Mouse (Mus musculus) CH12.LX (cell line): Measurements from ENCODE around the gene 1700037C18Rik. TPM values are rescaled to one million over a fixed set of nuclear protein-coding genes. Genes with fewer than 3 reads are reported as not detected.

Experiments
- DNase-seq: peaks from one replicate; pipeline ENCODE4 v3.0.0-alpha.2; 2013; ENCODE audit errors: extremely low read depth
- H3K27ac ChIP-seq: 2 replicates; pipeline ENCODE4 v1.5.1; 2012; ENCODE audit warnings: low read depth, mild to moderate bottlenecking, control low read depth, moderate library complexity; ENCODE audit not compliant: insufficient read depth
- H3K27me3 ChIP-seq: replicated peaks from 2 replicates; pipeline ENCODE3; 2012; ENCODE audit warnings: inconsistent platforms
- H3K36me3 ChIP-seq, 2 experiments: replicated peaks in 1 of 2; 2 replicates each; pipeline versions ENCODE3 to v1.6.1; 2012; ENCODE audit warnings: inconsistent platforms in 1 of 2, low read length in 1 of 2, mild to moderate bottlenecking in 1 of 2, mixed read lengths in 1 of 2, moderate library complexity in 1 of 2; ENCODE audit not compliant: control insufficient read depth in 1 of 2, insufficient read depth in 1 of 2
- H3K4me1 ChIP-seq, 2 experiments: 2 replicates each; pipeline ENCODE4 v1.6.1; 2012; ENCODE audit warnings: inconsistent platforms in 1 of 2, moderate library complexity in 1 of 2; ENCODE audit not compliant: insufficient read depth in 2 of 2, control insufficient read depth in 1 of 2
- H3K4me2 ChIP-seq: 2 replicates; pipeline ENCODE4 v1.6.1; 2012; ENCODE audit warnings: low read depth, mild to moderate bottlenecking, control low read depth; ENCODE audit not compliant: poor library complexity, insufficient read depth, severe bottlenecking
- H3K4me3 ChIP-seq, 3 experiments: fragments of 150-350 bp in 1 of 3; sonication (generic) in 1 of 3; replicated peaks in 1 of 3; 2 replicates each; pipeline versions ENCODE3 to v1.5.1; 2011 to 2012; ENCODE audit warnings: low read depth in 2 of 3, low read length in 2 of 3, mild to moderate bottlenecking in 2 of 3, moderate library complexity in 2 of 3, control low read depth in 1 of 3, improper control_type of control experiment in 1 of 3, inconsistent platforms in 1 of 3, mixed read lengths in 1 of 3; ENCODE audit not compliant: poor library complexity in 1 of 3
- H3K79me2 ChIP-seq: replicated peaks from 2 replicates; pipeline ENCODE4 v1.6.1; 2012; ENCODE audit warnings: mild to moderate bottlenecking, moderate library complexity; ENCODE audit not compliant: control insufficient read depth, poor library complexity, insufficient read depth, severe bottlenecking; ENCODE audit errors: extremely low read depth
- H3K9ac ChIP-seq: 2 replicates; pipeline ENCODE4 v1.6.1; 2012; ENCODE audit warnings: low read depth, mild to moderate bottlenecking, control low read depth, moderate library complexity; ENCODE audit not compliant: insufficient read depth
- H3K9me3 ChIP-seq: replicated peaks from 2 replicates; pipeline ENCODE3; 2012; ENCODE audit warnings: low read length, inconsistent platforms, mixed read lengths
- BHLHE40 ChIP-seq: IDR thresholded peaks from 2 replicates; pipeline ENCODE4 v1.6.1; 2011; ENCODE audit warnings: mild to moderate bottlenecking, low read depth, low read length, improper control_type of control experiment
- CTCF ChIP-seq, 2 experiments: IDR thresholded peaks in 1 of 2; conservative IDR thresholded peaks in 1 of 2; 2 replicates each; pipeline ENCODE4 v1.5.1; 2011 to 2012; ENCODE audit warnings: low read depth in 2 of 2, low read length in 2 of 2, improper control_type of control experiment in 1 of 2, inconsistent platforms in 1 of 2, mild to moderate bottlenecking in 1 of 2, moderate library complexity in 1 of 2
- E2F4 ChIP-seq: IDR thresholded peaks from 2 replicates; pipeline ENCODE4 v1.6.1; 2011; ENCODE audit warnings: low read depth, low read length, improper control_type of control experiment; ENCODE audit not compliant: insufficient replicate concordance
- ELF1 ChIP-seq: IDR thresholded peaks from 2 replicates; pipeline ENCODE4 v1.6.1; 2014; ENCODE audit warnings: low read depth, mild to moderate bottlenecking, inconsistent platforms, low read length, improper control_type of control experiment
- EP300 ChIP-seq: IDR thresholded peaks from 2 replicates; pipeline ENCODE4 v1.6.1; 2011; ENCODE audit warnings: low read length, improper control_type of control experiment
- ETS1 ChIP-seq: conservative IDR thresholded peaks from 2 replicates; pipeline ENCODE4 v1.6.1; 2012; ENCODE audit warnings: low read depth, mild to moderate bottlenecking, inconsistent platforms, low read length, improper control_type of control experiment, moderate library complexity
- GABPA ChIP-seq: IDR thresholded peaks from 2 replicates; pipeline ENCODE4 v1.6.1; 2012; ENCODE audit warnings: low read depth, low read length, improper control_type of control experiment, inconsistent platforms; ENCODE audit not compliant: insufficient replicate concordance
- HCFC1 ChIP-seq: IDR thresholded peaks from 2 replicates; pipeline ENCODE4 v1.6.1; 2012; ENCODE audit warnings: low read depth, mild to moderate bottlenecking, inconsistent platforms, low read length, improper control_type of control experiment
- IRF4 ChIP-seq: IDR thresholded peaks from 2 replicates; pipeline ENCODE4 v1.6.1; 2014; ENCODE audit warnings: low read depth, mild to moderate bottlenecking, inconsistent platforms, low read length, improper control_type of control experiment
- JUN ChIP-seq: IDR thresholded peaks from 2 replicates; pipeline ENCODE4 v1.6.1; 2011; ENCODE audit warnings: low read depth, mild to moderate bottlenecking, low read length, improper control_type of control experiment, moderate library complexity; ENCODE audit not compliant: insufficient read depth
- JUND ChIP-seq: conservative IDR thresholded peaks from 2 replicates; pipeline ENCODE4 v1.6.1; 2011; ENCODE audit warnings: low read depth, low read length, improper control_type of control experiment
- KAT2A ChIP-seq: IDR thresholded peaks from 2 replicates; pipeline ENCODE4 v1.6.1; 2012; ENCODE audit warnings: low read length, improper control_type of control experiment, inconsistent platforms; ENCODE audit not compliant: insufficient replicate concordance
- MAFK ChIP-seq: IDR thresholded peaks from 2 replicates; pipeline ENCODE4 v1.6.1; 2011; ENCODE audit warnings: low read length, improper control_type of control experiment; ENCODE audit not compliant: insufficient replicate concordance
- MAX ChIP-seq: IDR thresholded peaks from 2 replicates; pipeline ENCODE4 v1.6.1; 2011; ENCODE audit warnings: low read length, improper control_type of control experiment
- MAZ ChIP-seq: IDR thresholded peaks from 2 replicates; pipeline ENCODE4 v1.6.1; 2012; ENCODE audit warnings: low read depth, mild to moderate bottlenecking, inconsistent platforms, low read length, improper control_type of control experiment, moderate library complexity
- MEF2A ChIP-seq: IDR thresholded peaks from 2 replicates; pipeline ENCODE4 v1.6.1; 2014; ENCODE audit warnings: low read depth, mild to moderate bottlenecking, inconsistent platforms, low read length, improper control_type of control experiment, borderline replicate concordance
- MXI1 ChIP-seq: IDR thresholded peaks from 2 replicates; pipeline ENCODE4 v1.6.1; 2011; ENCODE audit warnings: mild to moderate bottlenecking, low read depth, low read length, improper control_type of control experiment
- MYC ChIP-seq: IDR thresholded peaks from 2 replicates; pipeline ENCODE4 v1.6.1; 2011; ENCODE audit warnings: low read depth, mild to moderate bottlenecking, improper control_type of control experiment, low read length
- NELFE ChIP-seq: IDR thresholded peaks from 2 replicates; pipeline ENCODE4 v1.6.1; 2011; ENCODE audit warnings: low read depth, low read length, improper control_type of control experiment
- NRF1 ChIP-seq: IDR thresholded peaks from 2 replicates; pipeline ENCODE4 v1.6.1; 2014; ENCODE audit warnings: low read depth, mild to moderate bottlenecking, inconsistent platforms, low read length, improper control_type of control experiment, moderate library complexity
- PAX5 ChIP-seq: IDR thresholded peaks from 2 replicates; pipeline ENCODE4 v1.6.1; 2012; ENCODE audit warnings: low read length, inconsistent platforms, mixed read lengths
- POLR2A ChIP-seq: IDR thresholded peaks from 2 replicates; pipeline ENCODE4 v1.6.1; 2011; ENCODE audit warnings: low read depth, mild to moderate bottlenecking, improper control_type of control experiment, low read length
- POLR2AphosphoS2 ChIP-seq: IDR thresholded peaks from 2 replicates; pipeline ENCODE4 v1.6.1; 2011; ENCODE audit warnings: low read depth, low read length, improper control_type of control experiment
- RCOR1 ChIP-seq: conservative IDR thresholded peaks from 2 replicates; pipeline ENCODE4 v1.6.1; 2012; ENCODE audit warnings: low read depth, mild to moderate bottlenecking, inconsistent platforms, low read length, improper control_type of control experiment
- SIN3A ChIP-seq: IDR thresholded peaks from 2 replicates; pipeline ENCODE4 v1.6.1; 2012; ENCODE audit warnings: low read length, improper control_type of control experiment, inconsistent platforms
- SMC3 ChIP-seq: IDR thresholded peaks from 2 replicates; pipeline ENCODE4 v1.6.1; 2011; ENCODE audit warnings: low read depth, low read length, improper control_type of control experiment
- TBP ChIP-seq: conservative IDR thresholded peaks from 2 replicates; pipeline ENCODE4 v1.6.1; 2011; ENCODE audit warnings: low read depth, low read length, improper control_type of control experiment
- TCF12 ChIP-seq: IDR thresholded peaks from 2 replicates; pipeline ENCODE4 v1.6.1; 2014; ENCODE audit warnings: low read depth, mild to moderate bottlenecking, inconsistent platforms, low read length, improper control_type of control experiment
- USF1 ChIP-seq: IDR thresholded peaks from 2 replicates; pipeline ENCODE4 v1.6.1; 2014; ENCODE audit warnings: low read depth, mild to moderate bottlenecking, inconsistent platforms, low read length, improper control_type of control experiment
- USF2 ChIP-seq: conservative IDR thresholded peaks from 2 replicates; pipeline ENCODE4 v1.6.1; 2011; ENCODE audit warnings: low read depth, low read length, improper control_type of control experiment
- ZC3H11A ChIP-seq: IDR thresholded peaks from 2 replicates; pipeline ENCODE4 v1.6.1; 2012; ENCODE audit warnings: low read depth, mild to moderate bottlenecking, inconsistent platforms, low read length, improper control_type of control experiment
- ZKSCAN1 ChIP-seq: IDR thresholded peaks from 2 replicates; pipeline ENCODE4 v1.6.1; 2012; ENCODE audit warnings: low read depth, inconsistent platforms, low read length, improper control_type of control experiment, borderline replicate concordance
- ZMIZ1 ChIP-seq: IDR thresholded peaks from 2 replicates; pipeline ENCODE4 v1.6.1; 2012; ENCODE audit warnings: low read depth, mild to moderate bottlenecking, inconsistent platforms, low read length, improper control_type of control experiment
- dilution Hi-C: fragments of 300-500 bp; cut with MboI; formaldehyde crosslinking; loops from 2 replicates; pipeline ENCODE4 v1.14.3; 2020; ENCODE audit warnings: low sequenced_read_pairs; ENCODE audit not compliant: extremely low pct_unique_long_range_greater_than_20kb, extremely low pct_ligation_motif_present
- in situ Hi-C: fragments of 300-500 bp; cut with MboI; formaldehyde crosslinking; loops from 3 replicates; pipeline ENCODE4 v1.14.3; 2019; ENCODE audit warnings: low sequenced_read_pairs, low pct_ligation_motif_present, low pct_unique_long_range_greater_than_20kb, mixed read lengths
- polyA plus RNA-seq: library from polyadenylated mRNA; unstranded; fragments of >175 nt; gene quantifications from 2 replicates; pipeline ENCODE4 v1.2.1, GENCODE M21; 2012; ENCODE audit warnings: low read depth; ENCODE audit not compliant: insufficient read length
- total RNA-seq, 2 experiments: library from RNA; depleted of rRNA; stranded (reverse); fragments of 300-350 nt in 1 of 2; fragments of >200 nt in 1 of 2; gene quantifications; 2 replicates each; pipeline ENCODE4 v1.2.3; 2012 to 2014

The 1700037C18Rik gene
- total and polyA plus RNA-seq, 3 experiments: 11.9 to 18.1 (median 14.7) TPM

- dilution Hi-C loops: no loop called here
- peak overlapping the region; percentile 98 for H3K9ac ChIP-seq
Observed at GRCm38 (mm10) chr16:3895173-3895792, 13.2 kb downstream of the 1700037C18Rik start.

GRCm38 (mm10) chr16:3893739-3894138 is 14.8 kb downstream of the 1700037C18Rik start:
- Histone ChIP-seq H3K27ac (no peak overlapping the region), H3K79me2 (peaks cover 25% of the 10 kb centered on the region), H3K9me3 (no peaks in the 10 kb centered on the region), H3K4me1 (peaks cover 9 to 28% of the 10 kb centered on the region in 2 experiments), H3K27me3 (no peaks in the 10 kb centered on the region), H3K36me3 (peaks cover 27 to 67% of the 10 kb centered on the region in 2 experiments), H3K9ac (no peak overlapping the region), H3K4me2 (no peak overlapping the region), H3K4me3 (no peak overlapping the region)
- dilution Hi-C loops (no loop called here), in situ Hi-C loops (no loop called here)
- DNase-seq: no peak
- TF ChIP-seq TBP (no peak), MAX (no peak), KAT2A (no peak), MAZ (no peak), GABPA (no peak)

More at GRCm38 (mm10) chr16:3895173-3895792, 13.2 kb downstream of the 1700037C18Rik start:
- Histone ChIP-seq H3K4me1 (peaks cover 9 to 27% of the 10 kb centered on the region in 2 experiments), H3K4me2 (peak overlapping the region; percentile 98), H3K4me3 (peak overlapping the region; percentile 57 to 84 (median 59)), H3K27me3 (no peaks in the 10 kb centered on the region), H3K27ac (peak overlapping the region; percentile 88), H3K9me3 (no peaks in the 10 kb centered on the region), H3K79me2 (peaks cover 23% of the 10 kb centered on the region), H3K36me3 (peaks cover 42 to 77% of the 10 kb centered on the region in 2 experiments)
- no peak for TF ChIP-seq JUND
- TF ChIP-seq MXI1: peak; percentile 89
- TF ChIP-seq MAX: peak; percentile 71
- no peak for TF ChIP-seq JUN
- peak; percentile 97 for TF ChIP-seq NELFE
- no peak for TF ChIP-seq CTCF (conservative IDR thresholded peaks at IDR 0.05 in 1 of 2, IDR thresholded peaks at IDR 0.05 in 1 of 2; ENCODE audit: low read depth in 2 of 2, low read length in 2 of 2)
- TF ChIP-seq USF2: no peak
- peak; percentile 93 for TF ChIP-seq ELF1
- TF ChIP-seq MAZ: 0 out of 2 replicates have a peak, but pooled peaks have one; percentile 51
- TF ChIP-seq SIN3A: peak; percentile 91
- peak; percentile 72; the same call in 1 of the 2 replicates for TF ChIP-seq MYC
- TF ChIP-seq EP300: no peak
- TF ChIP-seq E2F4: no peak
- TF ChIP-seq POLR2A: peak; percentile 99
- no peak; the same call in 1 of the 2 replicates for TF ChIP-seq ZKSCAN1
- peak; percentile 87 for TF ChIP-seq HCFC1
- TF ChIP-seq ZMIZ1: peak; percentile 90
- peak; percentile 54; the same call in 1 of the 2 replicates for TF ChIP-seq KAT2A
- TF ChIP-seq RCOR1: no peak
- peak; percentile 87 for TF ChIP-seq TCF12
- no peak for TF ChIP-seq PAX5
- TF ChIP-seq NRF1: no peak
- no peak for TF ChIP-seq MAFK
- no peak for TF ChIP-seq USF1
- TF ChIP-seq SMC3: no peak
- TF ChIP-seq POLR2AphosphoS2: peak; percentile 89; the same call in 1 of the 2 replicates
- peak; percentile 98 for TF ChIP-seq TBP
- TF ChIP-seq IRF4: peak; percentile 78
- no peak for TF ChIP-seq MEF2A
- 0 out of 2 replicates have a peak, but pooled peaks have one; percentile 37 for TF ChIP-seq ETS1
- no peak for TF ChIP-seq GABPA
- no peak for TF ChIP-seq BHLHE40
- TF ChIP-seq ZC3H11A: no peak
- peak; percentile 93 for DNase-seq
- in situ Hi-C loops: no loop called here
